Mouse (Mus musculus) cerebellum, adult 2 months (tissue): Measurements from ENCODE around the gene Gm3045.

Experiments used
- CTCF ChIP-seq: fragments of 200-500 bp; IDR thresholded peaks from 2 replicates; pipeline ENCODE4 v1.5.1; 2011; ENCODE audit warnings: low read depth, mild to moderate bottlenecking, control low read depth, low read length, moderate library complexity, borderline replicate concordance; ENCODE audit not compliant: insufficient read depth
- POLR2A ChIP-seq: fragments of 200-500 bp; IDR thresholded peaks from 2 replicates; pipeline ENCODE4 v1.6.1; 2011; ENCODE audit warnings: low read length, control low read depth, borderline replicate concordance; ENCODE audit not compliant: insufficient read depth

GRCm38 (mm10) chr13:56418685-56419483 is 7.5 kb upstream of the Gm3045 start:
- TF ChIP-seq POLR2A (no peak), CTCF (no peak)
